Mouse (Mus musculus): Measurements from ENCODE around the gene Olfr951. TPM values are rescaled to one million over a fixed set of nuclear protein-coding genes. Genes with fewer than 3 reads are reported as not detected.

Gene Olfr951
- not detected in 2 replicates for polyA plus RNA-seq (2012)

DNA sequence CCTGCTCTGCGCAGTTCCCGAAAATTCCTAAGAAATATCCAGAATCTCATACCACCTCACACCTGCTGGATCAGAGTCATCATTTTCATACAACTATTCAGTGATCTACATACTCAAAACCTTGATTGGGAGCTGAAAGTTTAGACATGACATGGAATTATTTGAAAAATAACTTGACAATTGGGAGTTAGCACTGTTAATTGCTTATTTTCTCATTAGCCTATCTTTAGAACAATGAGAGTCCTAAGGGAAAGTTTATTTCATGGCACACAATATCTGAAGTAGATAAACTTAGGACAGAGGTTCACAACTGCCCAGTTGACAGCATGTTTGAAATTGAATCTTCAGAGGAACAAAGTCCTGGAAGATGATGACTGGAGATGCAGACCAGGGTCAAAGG, at the start of gene Olfr951:
Olfr951 (plus strand) TSS at position 301 of the 400 bp plus-strand sequence.

DNA sequence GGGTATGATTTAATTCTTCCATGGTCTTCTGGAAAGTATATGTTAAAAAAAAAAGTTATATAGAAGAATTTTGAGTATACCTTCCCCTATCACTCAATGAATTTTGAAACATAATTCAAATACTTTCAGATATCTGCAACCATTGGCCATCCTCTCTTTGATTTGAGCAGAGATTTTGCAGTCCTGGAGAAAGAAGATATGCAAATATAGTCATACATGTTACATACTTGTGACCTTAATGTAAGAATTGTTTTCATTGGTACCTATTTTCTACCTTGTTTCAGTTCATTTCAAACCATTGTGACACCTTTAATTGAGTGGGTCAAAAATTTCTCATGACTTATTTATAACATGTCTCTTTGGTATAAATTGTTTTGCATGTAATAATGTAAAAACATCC, 39.8 kb downstream of the Olfr951 start, which contains the start of gene Olfr952:
Olfr952 (minus strand) TSS at position 101 of the 400 bp plus-strand sequence.

Other genes starting within 250 kb of the Olfr951 start
- gene Olfr943, start 221.1 kb upstream of the Olfr951 start, polyA plus RNA-seq (2012), result not detected in 2 replicates
- gene Olfr944, start 185.5 kb upstream of the Olfr951 start, polyA plus RNA-seq (2012), result not detected in 2 replicates
- gene Olfr1537, start 137.4 kb upstream of the Olfr951 start, polyA plus RNA-seq (2012), result not detected in 2 replicates
- gene Olfr945, start 110.6 kb upstream of the Olfr951 start, polyA plus RNA-seq (2012), result not detected in 2 replicates
- not detected in 2 replicates for gene Olfr948, start 61.4 kb upstream of the Olfr951 start, polyA plus RNA-seq (2012)
- not detected in 2 replicates for gene Olfr952, start 39.7 kb downstream of the Olfr951 start, polyA plus RNA-seq (2012)
- gene Olfr954, start 69.3 kb downstream of the Olfr951 start, polyA plus RNA-seq (2012), result not detected in 2 replicates
- 0.05 TPM in 1 of 2 replicates, not detected in the other for gene Olfr955, start 84.5 kb downstream of the Olfr951 start, polyA plus RNA-seq (2012)
- gene Olfr44, start 106.6 kb downstream of the Olfr951 start, polyA plus RNA-seq (2012), result not detected in 2 replicates
- not detected in 2 replicates for gene Olfr957, start 128.4 kb downstream of the Olfr951 start, polyA plus RNA-seq (2012)
- gene Olfr958, start 166.6 kb downstream of the Olfr951 start, polyA plus RNA-seq (2012), result not detected in 2 replicates
- not detected in 2 replicates for gene Olfr959, start 188.2 kb downstream of the Olfr951 start, polyA plus RNA-seq (2012)
- not detected in 2 replicates for gene AW551984, start 217.0 kb downstream of the Olfr951 start, polyA plus RNA-seq (2012)
- gene Olfr148, start 223.2 kb downstream of the Olfr951 start, polyA plus RNA-seq (2012), result not detected in 2 replicates
- gene Olfr960, start 234.0 kb downstream of the Olfr951 start, polyA plus RNA-seq (2012), result not detected in 2 replicates

Measured in megakaryocyte-erythroid progenitor cell, adult 5 weeks (primary cell).